Mouse (Mus musculus) macrophage (primary cell): Measurements from ENCODE around the gene Xrcc3. TPM values are rescaled to one million over a fixed set of nuclear protein-coding genes. Genes with fewer than 3 reads are reported as not detected.

Source experiments
- H3K27ac ChIP-seq: fragments of 350-480 bp; formaldehyde crosslinking; 2 replicates; pipeline ENCODE4 v1.9.0; 2021
- H3K36me3 ChIP-seq: fragments of 350-480 bp; formaldehyde crosslinking; 2 replicates; pipeline ENCODE4 v1.9.0; 2021; ENCODE audit errors: inconsistent target
- H3K4me3 ChIP-seq: fragments of 350-480 bp; formaldehyde crosslinking; 2 replicates; pipeline ENCODE4 v1.9.0; 2021; ENCODE audit errors: inconsistent target
- H3K79me2 ChIP-seq: fragments of 350-480 bp; formaldehyde crosslinking; 2 replicates; pipeline ENCODE4 v1.9.0; 2021; ENCODE audit errors: inconsistent target
- WGBS: methylation state at CpG from one replicate; pipeline ENCODE4 v1.1.7; 2026; ENCODE audit warnings: inconsistent platforms; ENCODE audit not compliant: missing documents; 5-methylcytosine and 5-hydroxymethylcytosine counted together
- polyA plus RNA-seq: library from polyadenylated mRNA; stranded (reverse); fragments of 250-400 nt; gene quantifications from 3 replicates; pipeline ENCODE4 v1.2.4, GENCODE M21; 2018; ENCODE audit warnings: inconsistent platforms

Xrcc3 gene
- polyA plus RNA-seq, 1 experiment from 2014 or later, result 1.3 TPM

GRCm38 (mm10) chr12:111777919-111778318 is 35.8 kb downstream of the Xrcc3 start:
- no peak overlapping the region for H3K4me3 ChIP-seq
- peaks cover 95% of the 10 kb centered on the region for H3K36me3 ChIP-seq
- WGBS, result 97% methylated on average over 13 of the region's 13 CpGs
- no peak overlapping the region for H3K27ac ChIP-seq
- peaks cover 37% of the 10 kb centered on the region; the same call in 1 of the 2 replicates for H3K79me2 ChIP-seq

GRCm38 (mm10) chr12:111774845-111775244 is 38.8 kb downstream of the Xrcc3 start:
- peaks cover 67% of the 10 kb centered on the region for H3K79me2 ChIP-seq
- no peak overlapping the region for H3K4me3 ChIP-seq
- H3K36me3 ChIP-seq, result peaks cover 80% of the 10 kb centered on the region
- 94% methylated on average over 15 of the region's 15 CpGs for WGBS
- no peak overlapping the region for H3K27ac ChIP-seq

- Histone ChIP-seq H3K36me3 (peaks cover 73% of the 10 kb centered on the region), H3K27ac (no peak overlapping the region), H3K79me2 (peaks cover 74% of the 10 kb centered on the region), H3K4me3 (no peak overlapping the region)
- WGBS, result 95% methylated on average over 16 of the region's 16 CpGs
Observed at GRCm38 (mm10) chr12:111774156-111774555, 39.5 kb downstream of the Xrcc3 start.

- Histone ChIP-seq H3K79me2 (peaks cover 100% of the 10 kb centered on the region), H3K4me3 (no peak overlapping the region), H3K27ac (no peak overlapping the region), H3K36me3 (peaks cover 41% of the 10 kb centered on the region)
- 88% methylated on average over 10 of the region's 10 CpGs for WGBS
Observed at GRCm38 (mm10) chr12:111770651-111771050, 43.0 kb downstream of the Xrcc3 start.

- 93% methylated on average over 8 of the region's 9 CpGs for WGBS
- Histone ChIP-seq H3K36me3 (peaks cover 34% of the 10 kb centered on the region), H3K4me3 (no peak overlapping the region), H3K79me2 (peaks cover 100% of the 10 kb centered on the region), H3K27ac (no peak overlapping the region)
Observed at GRCm38 (mm10) chr12:111769816-111770577, 43.7 kb downstream of the Xrcc3 start.

- 74% methylated on average over 10 of the region's 10 CpGs for WGBS
- H3K27ac ChIP-seq, result no peak overlapping the region
- peaks cover 27% of the 10 kb centered on the region for H3K36me3 ChIP-seq
- peaks cover 100% of the 10 kb centered on the region for H3K79me2 ChIP-seq
- no peak overlapping the region for H3K4me3 ChIP-seq
Observed at GRCm38 (mm10) chr12:111769306-111769705, 44.4 kb downstream of the Xrcc3 start.

GRCm38 (mm10) chr12:111768322-111768928 is 45.2 kb downstream of the Xrcc3 start:
- 97% methylated on average over 8 of the region's 10 CpGs for WGBS
- Histone ChIP-seq H3K4me3 (no peak overlapping the region), H3K79me2 (peaks cover 100% of the 10 kb centered on the region), H3K36me3 (peaks cover 19% of the 10 kb centered on the region), H3K27ac (no peak overlapping the region)

GRCm38 (mm10) chr12:111766313-111767236 is 47.1 kb downstream of the Xrcc3 start:
- Histone ChIP-seq H3K4me3 (no peak overlapping the region), H3K79me2 (peaks cover 100% of the 10 kb centered on the region), H3K36me3 (peaks cover 12% of the 10 kb centered on the region; the same call in 1 of the 2 replicates), H3K27ac (no peak overlapping the region)
- 92% methylated on average over 16 of the region's 16 CpGs for WGBS

- 0 out of 2 replicates have a peak, but pooled peaks cover 11% of the 10 kb centered on the region for H3K36me3 ChIP-seq
- no peak overlapping the region for H3K27ac ChIP-seq
- WGBS, result 96% methylated on average over 12 of the region's 13 CpGs
- no peak overlapping the region for H3K4me3 ChIP-seq
- H3K79me2 ChIP-seq, result peaks cover 89% of the 10 kb centered on the region
Observed at GRCm38 (mm10) chr12:111762620-111763280, 50.9 kb downstream of the Xrcc3 start.

GRCm38 (mm10) chr12:111760306-111760908 is 53.3 kb downstream of the Xrcc3 start:
- WGBS, result 70% methylated on average over 7 of the region's 7 CpGs
- H3K79me2 ChIP-seq, result peaks cover 65% of the 10 kb centered on the region
- 0 out of 2 replicates have a peak, but pooled peaks cover 11% of the 10 kb centered on the region for H3K36me3 ChIP-seq
- H3K27ac ChIP-seq, result 0 out of 2 replicates have a peak overlapping the region, but pooled peaks have one; percentile 73
- H3K4me3 ChIP-seq, result peak overlapping the region; percentile 100

- peak overlapping the region; percentile 73 for H3K27ac ChIP-seq
- 12% methylated on average over 35 of the region's 35 CpGs for WGBS
- H3K4me3 ChIP-seq, result peak overlapping the region; percentile 100
- H3K36me3 ChIP-seq, result 0 out of 2 replicates have a peak, but pooled peaks cover 11% of the 10 kb centered on the region
- H3K79me2 ChIP-seq, result peaks cover 55% of the 10 kb centered on the region
Observed at GRCm38 (mm10) chr12:111759176-111760061, 54.3 kb downstream of the Xrcc3 start.

GRCm38 (mm10) chr12:111758381-111759175 is 55.1 kb downstream of the Xrcc3 start, which contains the start of gene Klc1:
Gene Klc1 (plus strand): TSS chr12:111758849.
- Histone ChIP-seq H3K4me3 (peak within 1 kb of the TSS; percentile 100), H3K36me3 (0 out of 2 replicates have a peak, but pooled peaks cover 11% of the 10 kb centered on the region), H3K79me2 (peaks cover 47% of the 10 kb centered on the region), H3K27ac (peak within 1 kb of the TSS; percentile 73)
- WGBS, result under 1% methylated on average over 81 of the region's 85 CpGs
